Mouse (Mus musculus): ENCODE measurements around the gene Polg2. TPM values are rescaled to one million over a fixed set of nuclear protein-coding genes. Genes with fewer than 3 reads are reported as not detected.

Gene Polg2
- total and polyA plus RNA-seq, 3 experiments, result 12.1 to 12.5 (median 12.3) TPM

DNA sequence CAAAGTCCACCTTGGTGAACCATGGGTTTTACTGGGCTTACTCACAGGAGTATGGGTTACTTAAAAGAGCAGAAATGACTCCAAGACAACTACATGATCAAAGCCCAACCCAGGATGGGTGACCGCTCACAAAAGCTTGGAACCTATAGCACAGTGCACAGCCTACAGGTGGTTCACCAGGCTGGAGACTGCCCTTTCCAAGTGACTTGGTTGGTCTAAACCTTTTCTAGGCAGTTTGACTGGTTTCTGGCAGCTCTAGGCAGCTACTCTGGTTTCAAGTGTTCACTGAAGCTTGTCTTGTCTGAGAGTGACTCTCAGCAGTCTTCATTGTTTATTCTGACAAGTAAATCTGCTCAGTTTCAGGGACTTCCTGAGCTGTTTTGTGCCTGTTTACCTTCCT, 49.7 kb downstream of the Polg2 start:
- DNase-seq (ENCODE audit: extremely low read depth), result no peak
- Histone ChIP-seq H3K36me3 (replicated peaks in 1 of 2; ENCODE audit: control insufficient read depth in 1 of 2, insufficient read depth in 1 of 2, low read length in 1 of 2) (peaks cover 16 to 35% of the 10 kb centered on the region in 2 experiments), H3K79me2 (replicated peaks; ENCODE audit: control insufficient read depth, extremely low read depth, insufficient read depth, poor library complexity, severe bottlenecking) (no peaks in the 10 kb centered on the region; the same call in none of the 2 replicates), H3K4me3 (replicated peaks in 1 of 3; ENCODE audit: low read depth in 2 of 3, low read length in 2 of 3, poor library complexity in 1 of 3) (no peak overlapping the region), H3K27me3 (replicated peaks) (no peaks in the 10 kb centered on the region), H3K4me1 (ENCODE audit: control insufficient read depth in 1 of 2, insufficient read depth in 2 of 2) (peaks cover 0 to 29% of the 10 kb centered on the region in 2 experiments; a peak in 2 of 4 replicates), H3K27ac (ENCODE audit: insufficient read depth, low read depth) (no peak overlapping the region), H3K4me2 (ENCODE audit: insufficient read depth, low read depth, poor library complexity, severe bottlenecking) (no peak overlapping the region), H3K9ac (ENCODE audit: insufficient read depth, low read depth) (no peak overlapping the region), H3K9me3 (replicated peaks; ENCODE audit: low read length) (peaks cover 12% of the 10 kb centered on the region)
- TF ChIP-seq ZMIZ1 (IDR thresholded peaks at IDR 0.05; ENCODE audit: low read depth, low read length), result no peak
- TF ChIP-seq USF1 (IDR thresholded peaks at IDR 0.05; ENCODE audit: low read depth, low read length), result no peak
- no peak for TF ChIP-seq RAD21 (IDR thresholded peaks at IDR 0.05; ENCODE audit: low read depth, low read length)
- no peak for TF ChIP-seq SMC3 (IDR thresholded peaks at IDR 0.05; ENCODE audit: low read depth, low read length)
- no peak for TF ChIP-seq POLR2AphosphoS2 (IDR thresholded peaks at IDR 0.05; ENCODE audit: low read depth, low read length)
- TF ChIP-seq MAZ (IDR thresholded peaks at IDR 0.05; ENCODE audit: low read depth, low read length), result no peak
- no peak for TF ChIP-seq RCOR1 (conservative IDR thresholded peaks at IDR 0.05; ENCODE audit: low read depth, low read length)
- TF ChIP-seq UBTF (IDR thresholded peaks at IDR 0.05; ENCODE audit: low read depth, low read length), result no peak
- TF ChIP-seq ZKSCAN1 (IDR thresholded peaks at IDR 0.05; ENCODE audit: borderline replicate concordance, low read depth, low read length), result no peak
- no peak for TF ChIP-seq GABPA (IDR thresholded peaks at IDR 0.05; ENCODE audit: insufficient replicate concordance, low read depth, low read length)
- no peak for TF ChIP-seq PAX5 (IDR thresholded peaks at IDR 0.05; ENCODE audit: low read length)
- TF ChIP-seq MYC (IDR thresholded peaks at IDR 0.05; ENCODE audit: low read depth, low read length), result no peak
- dilution Hi-C loops (cut with MboI; ENCODE audit: extremely low pct_ligation_motif_present, extremely low pct_unique_long_range_greater_than_20kb, low sequenced_read_pairs) (no loop called here), in situ Hi-C loops (cut with MboI; ENCODE audit: low pct_ligation_motif_present, low pct_unique_long_range_greater_than_20kb, low sequenced_read_pairs) (no loop called here)

DNA sequence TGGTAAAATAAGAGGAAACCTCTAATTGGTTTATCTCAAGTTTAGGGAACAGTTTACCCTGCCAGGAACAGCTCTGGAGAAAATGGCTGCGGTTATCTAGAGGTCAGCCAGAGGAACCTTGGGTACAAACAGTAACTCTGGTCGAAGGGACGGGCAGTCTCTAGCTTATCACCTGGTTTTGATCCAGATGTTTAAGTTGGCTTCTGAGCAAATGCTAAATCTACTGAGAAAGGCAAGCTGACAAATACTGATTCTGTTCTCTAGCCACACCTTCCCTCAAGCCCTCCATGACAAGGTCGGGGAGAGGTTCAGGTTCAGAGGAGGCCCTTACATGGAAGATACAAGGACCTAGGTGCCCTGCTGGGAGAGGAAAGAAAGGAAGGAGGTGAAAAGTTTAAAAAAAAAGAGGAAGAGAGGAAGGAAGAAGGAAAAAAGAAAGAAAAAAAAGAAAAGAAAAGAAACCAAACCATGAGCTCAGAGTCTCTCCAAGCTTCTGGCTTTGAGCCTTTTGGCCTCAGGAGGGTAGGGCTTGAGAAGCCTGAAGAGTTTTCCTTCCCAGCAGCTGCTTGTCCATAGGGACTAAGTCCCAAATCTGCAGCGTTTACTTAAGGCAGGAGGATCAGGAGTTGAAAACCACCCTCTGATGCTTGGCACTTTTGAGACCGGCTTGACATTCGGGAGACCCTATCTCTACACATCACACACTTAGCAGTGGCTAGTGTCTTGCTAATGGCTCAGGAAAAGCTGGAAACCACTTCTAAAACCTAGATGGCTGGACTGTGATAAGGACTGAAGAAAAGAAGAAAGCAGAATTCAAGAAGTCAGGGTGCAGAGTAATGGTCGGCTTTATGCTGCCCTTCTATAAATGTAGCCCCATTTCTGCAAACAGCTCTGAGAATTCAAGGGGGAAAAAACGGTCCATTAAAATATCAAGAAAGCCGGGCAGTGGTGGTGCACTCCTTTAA, 50.7 kb downstream of the Polg2 start:
- dilution Hi-C loops (cut with MboI; ENCODE audit: extremely low pct_ligation_motif_present, extremely low pct_unique_long_range_greater_than_20kb, low sequenced_read_pairs), result no loop called here
- H3K27me3 ChIP-seq (replicated peaks), result no peaks in the 10 kb centered on the region
- peaks cover 16 to 32% of the 10 kb centered on the region in 2 experiments for H3K36me3 ChIP-seq (replicated peaks in 1 of 2; ENCODE audit: control insufficient read depth in 1 of 2, insufficient read depth in 1 of 2, low read length in 1 of 2)
- no peaks in the 10 kb centered on the region; the same call in 1 of the 2 replicates for H3K79me2 ChIP-seq (replicated peaks; ENCODE audit: control insufficient read depth, extremely low read depth, insufficient read depth, poor library complexity, severe bottlenecking)
- no peak overlapping the region for H3K27ac ChIP-seq (ENCODE audit: insufficient read depth, low read depth)
- H3K9ac ChIP-seq (ENCODE audit: insufficient read depth, low read depth), result no peak overlapping the region
- in situ Hi-C loops (cut with MboI; ENCODE audit: low pct_ligation_motif_present, low pct_unique_long_range_greater_than_20kb, low sequenced_read_pairs), result no loop called here
- DNase-seq (ENCODE audit: extremely low read depth), result no peak
- H3K4me3 ChIP-seq (replicated peaks in 1 of 3; ENCODE audit: low read depth in 2 of 3, low read length in 2 of 3, poor library complexity in 1 of 3), result no peak overlapping the region
- H3K9me3 ChIP-seq (replicated peaks; ENCODE audit: low read length), result peaks cover 12% of the 10 kb centered on the region
- peaks cover 2 to 28% of the 10 kb centered on the region in 2 experiments for H3K4me1 ChIP-seq (ENCODE audit: control insufficient read depth in 1 of 2, insufficient read depth in 2 of 2)
- TF ChIP-seq KAT2A (IDR thresholded peaks at IDR 0.05; ENCODE audit: insufficient replicate concordance, low read length) (no peak), RAD21 (IDR thresholded peaks at IDR 0.05; ENCODE audit: low read depth, low read length) (no peak), RCOR1 (conservative IDR thresholded peaks at IDR 0.05; ENCODE audit: low read depth, low read length) (no peak), TCF12 (IDR thresholded peaks at IDR 0.05; ENCODE audit: low read depth, low read length) (no peak), CHD1 (IDR thresholded peaks at IDR 0.05; ENCODE audit: low read depth, low read length) (no peak), MAZ (IDR thresholded peaks at IDR 0.05; ENCODE audit: low read depth, low read length) (no peak), USF2 (conservative IDR thresholded peaks at IDR 0.05; ENCODE audit: low read depth, low read length) (no peak), IRF4 (IDR thresholded peaks at IDR 0.05; ENCODE audit: low read depth, low read length) (no peak)
- H3K4me2 ChIP-seq (ENCODE audit: insufficient read depth, low read depth, poor library complexity, severe bottlenecking), result no peak overlapping the region
